Mouse (Mus musculus) ES-E14 (cell line): Measurements from ENCODE around the gene Gfpt1. TPM values are rescaled to one million over a fixed set of nuclear protein-coding genes. Genes with fewer than 3 reads are reported as not detected.

ENCODE experiments used
- DNase-seq: peaks from one replicate; pipeline ENCODE4 v3.0.0-alpha.2; 2013; ENCODE audit warnings: low read depth, low spot score
- H3K27ac ChIP-seq: 2 replicates; pipeline ENCODE4 v1.5.1; 2012; ENCODE audit warnings: low read depth, mild to moderate bottlenecking, low read length, moderate library complexity, mixed read lengths; ENCODE audit not compliant: poor library complexity, insufficient read depth, severe bottlenecking
- H3K36me3 ChIP-seq: 2 replicates; pipeline ENCODE4 v1.6.1; 2012; ENCODE audit warnings: mild to moderate bottlenecking, low read length, moderate library complexity, mixed read lengths; ENCODE audit not compliant: control insufficient read depth, poor library complexity, insufficient read depth, severe bottlenecking
- H3K4me1 ChIP-seq, 2 experiments: fragments of 150-350 bp in 1 of 2; sonication (generic) in 1 of 2; 2 replicates each; pipeline ENCODE4 v1.6.1; 2012; ENCODE audit warnings: low read length in 2 of 2, mild to moderate bottlenecking in 1 of 2, mixed read lengths in 1 of 2; ENCODE audit not compliant: control insufficient read depth in 2 of 2, insufficient read depth in 2 of 2, poor library complexity in 1 of 2
- H3K4me3 ChIP-seq, 2 experiments: fragments of 150-350 bp in 1 of 2; sonication (generic) in 1 of 2; 2 replicates each; pipeline ENCODE4 v1.5.1; 2012; ENCODE audit warnings: low read length in 2 of 2, low read depth in 1 of 2, mild to moderate bottlenecking in 1 of 2, mixed read lengths in 1 of 2; ENCODE audit not compliant: insufficient read depth in 1 of 2, poor library complexity in 1 of 2, severe bottlenecking in 1 of 2
- H3K9ac ChIP-seq: 2 replicates; pipeline ENCODE4 v1.6.1; 2012; ENCODE audit warnings: low read depth, mild to moderate bottlenecking, low read length, mixed read lengths; ENCODE audit not compliant: poor library complexity, insufficient read depth, severe bottlenecking
- H3K9me3 ChIP-seq: fragments of 150-350 bp; sonication (generic); 2 replicates; pipeline ENCODE4 v1.6.1; 2012; ENCODE audit warnings: low read depth, mild to moderate bottlenecking, low read length; ENCODE audit not compliant: control insufficient read depth, insufficient read depth
- CHD2 ChIP-seq: IDR thresholded peaks from 2 replicates; pipeline ENCODE4 v1.6.1; 2014; ENCODE audit warnings: mild to moderate bottlenecking, low read depth, low read length, inconsistent platforms
- HCFC1 ChIP-seq: IDR thresholded peaks from 2 replicates; pipeline ENCODE4 v1.6.1; 2012; ENCODE audit warnings: low read length, inconsistent platforms, borderline replicate concordance; ENCODE audit not compliant: insufficient read depth
- MAFK ChIP-seq: IDR thresholded peaks from 2 replicates; pipeline ENCODE4 v1.6.1; 2014; ENCODE audit warnings: mild to moderate bottlenecking, low read depth, low read length, inconsistent platforms; ENCODE audit not compliant: insufficient read depth
- ZC3H11A ChIP-seq: IDR thresholded peaks from 2 replicates; pipeline ENCODE4 v1.6.1; 2012; ENCODE audit warnings: low read depth, mild to moderate bottlenecking, inconsistent platforms, low read length, borderline replicate concordance
- ZNF384 ChIP-seq: IDR thresholded peaks from 2 replicates; pipeline ENCODE4 v1.6.1; 2012; ENCODE audit warnings: low read depth, low read length, inconsistent platforms
- in situ Hi-C, 2 experiments: fragments of 600-800 bp; cut with MboI; formaldehyde crosslinking; loops; one replicate each; pipeline ENCODE4 v1.15.1; 2025; ENCODE audit warnings: low sequenced_read_pairs in 2 of 2, inconsistent platforms in 1 of 2; ENCODE audit not compliant: unreplicated experiment in 2 of 2
- total RNA-seq: library from RNA; depleted of rRNA; stranded (reverse); fragments of 300-350 nt; gene quantifications from 2 replicates; pipeline ENCODE4 v1.2.3, GENCODE M21; 2012

The Gfpt1 gene
- total RNA-seq, 1 experiment: 16.6 TPM

- no peak for TF ChIP-seq ZC3H11A
- TF ChIP-seq HCFC1: peak; percentile 53; the same call in 1 of the 2 replicates
- no peak for TF ChIP-seq MAFK
- no peak for TF ChIP-seq ZNF384
- TF ChIP-seq CHD2: no peak
- Histone ChIP-seq H3K4me3 (peak overlapping the region; percentile 73 to 84), H3K9ac (peak overlapping the region; percentile 86), H3K36me3 (peaks cover 5% of the 10 kb centered on the region), H3K9me3 (no peaks in the 10 kb centered on the region), H3K27ac (peak overlapping the region; percentile 78), H3K4me1 (peaks cover 2 to 4% of the 10 kb centered on the region in 2 experiments; a peak in 2 of 4 replicates)
- in situ Hi-C loops: no loop called here
- peak; percentile 94 for DNase-seq
These were observed 32.8 kb upstream of the Gfpt1 start for GRCm38 (mm10) chr6:87009692-87010328.

- Histone ChIP-seq H3K4me1 (peaks cover 0 to 2% of the 10 kb centered on the region in 2 experiments; a peak in 1 of 4 replicates), H3K27ac (no peak overlapping the region), H3K9ac (no peak overlapping the region), H3K9me3 (no peaks in the 10 kb centered on the region), H3K4me3 (no peak overlapping the region), H3K36me3 (peaks cover 41% of the 10 kb centered on the region)
- TF ChIP-seq CHD2 (no peak), ZC3H11A (peak; percentile 32; the same call in 1 of the 2 replicates)
- DNase-seq: peak; percentile 69
- in situ Hi-C loops: no loop called here
These were observed 25.7 kb upstream of the Gfpt1 start for GRCm38 (mm10) chr6:87016916-87017315.

DNA sequence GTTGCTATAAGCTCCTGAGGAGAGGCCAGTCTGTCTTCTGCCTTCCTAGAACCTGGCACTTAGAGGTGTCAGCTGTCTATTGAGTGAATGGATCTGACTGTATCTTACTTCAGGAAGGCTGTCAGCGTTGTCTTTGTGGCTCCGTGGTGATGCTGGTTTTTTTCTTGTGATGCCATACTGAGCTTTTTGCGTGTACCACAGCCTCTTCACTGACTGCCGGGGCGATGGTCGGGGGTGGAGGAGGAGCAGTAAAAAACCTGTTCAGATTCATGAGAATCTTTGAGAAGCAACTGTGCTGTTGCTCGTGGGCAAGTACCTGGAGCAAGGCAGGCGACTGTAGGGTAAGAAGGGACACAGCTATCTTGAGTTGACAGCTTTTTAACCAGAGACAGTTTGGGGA is 23.8 kb upstream of the Gfpt1 start:
- H3K4me3 ChIP-seq: no peak overlapping the region
- in situ Hi-C loops: no loop called here
- H3K36me3 ChIP-seq: peaks cover 45% of the 10 kb centered on the region
- no peak overlapping the region for H3K27ac ChIP-seq
- no peak for DNase-seq
- H3K9ac ChIP-seq: no peak overlapping the region
- H3K9me3 ChIP-seq: no peaks in the 10 kb centered on the region
- peaks cover 0 to 5% of the 10 kb centered on the region in 2 experiments; a peak in 1 of 4 replicates for H3K4me1 ChIP-seq
- no peak for TF ChIP-seq ZC3H11A
- no peak for TF ChIP-seq MAFK
- TF ChIP-seq ZNF384: no peak
- TF ChIP-seq CHD2: no peak
- no peak for TF ChIP-seq HCFC1

DNA sequence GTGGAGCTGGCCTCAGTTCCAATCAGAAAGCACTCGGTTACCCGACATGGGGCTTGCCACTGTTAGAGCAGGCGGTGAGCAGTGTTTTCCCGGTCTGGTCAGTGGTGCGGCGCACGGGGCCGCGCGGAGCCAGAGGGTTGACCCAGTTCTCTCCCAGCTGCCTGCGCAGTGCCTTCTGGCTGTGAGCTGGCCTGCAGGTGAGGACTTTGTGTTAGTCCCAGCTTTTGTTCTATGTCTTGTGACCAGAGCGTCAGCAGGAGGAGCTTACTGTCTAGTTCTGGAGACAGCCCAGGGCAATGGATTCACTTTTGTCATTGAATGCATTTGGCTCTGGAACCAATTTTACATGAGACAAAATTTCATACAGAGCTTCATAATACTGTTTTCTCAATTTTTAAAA is 20.9 kb upstream of the Gfpt1 start:
- no peak overlapping the region for H3K4me3 ChIP-seq
- peaks cover 48% of the 10 kb centered on the region for H3K36me3 ChIP-seq
- H3K9me3 ChIP-seq: no peaks in the 10 kb centered on the region
- no peak for TF ChIP-seq HCFC1
- no peak for TF ChIP-seq CHD2
- TF ChIP-seq ZNF384: no peak
- no peak for TF ChIP-seq MAFK
- TF ChIP-seq ZC3H11A: no peak
- peaks cover 0 to 7% of the 10 kb centered on the region in 2 experiments; a peak in 2 of 4 replicates for H3K4me1 ChIP-seq
- DNase-seq: no peak
- no peak overlapping the region for H3K27ac ChIP-seq
- H3K9ac ChIP-seq: no peak overlapping the region
- in situ Hi-C loops: no loop called here

GRCm38 (mm10) chr6:87026980-87027379 is 15.7 kb upstream of the Gfpt1 start:
- H3K9ac ChIP-seq: no peak overlapping the region
- H3K27ac ChIP-seq: 0 out of 2 replicates have a peak overlapping the region, but pooled peaks have one; percentile 56
- H3K9me3 ChIP-seq: no peaks in the 10 kb centered on the region
- no peak for DNase-seq
- H3K36me3 ChIP-seq: peaks cover 30% of the 10 kb centered on the region
- in situ Hi-C loops: no loop called here
- TF ChIP-seq CHD2 (no peak), MAFK (no peak), ZC3H11A (no peak), HCFC1 (no peak), ZNF384 (no peak)
- H3K4me1 ChIP-seq: peaks cover 0 to 11% of the 10 kb centered on the region in 2 experiments; a peak in 2 of 4 replicates
- H3K4me3 ChIP-seq: no peak overlapping the region
